Mouse (Mus musculus): ENCODE measurements around the gene Ramp1. TPM values are rescaled to one million over a fixed set of nuclear protein-coding genes. Genes with fewer than 3 reads are reported as not detected.

The Ramp1 gene
- polyA plus RNA-seq, 1 experiment, result 288 TPM

DNA sequence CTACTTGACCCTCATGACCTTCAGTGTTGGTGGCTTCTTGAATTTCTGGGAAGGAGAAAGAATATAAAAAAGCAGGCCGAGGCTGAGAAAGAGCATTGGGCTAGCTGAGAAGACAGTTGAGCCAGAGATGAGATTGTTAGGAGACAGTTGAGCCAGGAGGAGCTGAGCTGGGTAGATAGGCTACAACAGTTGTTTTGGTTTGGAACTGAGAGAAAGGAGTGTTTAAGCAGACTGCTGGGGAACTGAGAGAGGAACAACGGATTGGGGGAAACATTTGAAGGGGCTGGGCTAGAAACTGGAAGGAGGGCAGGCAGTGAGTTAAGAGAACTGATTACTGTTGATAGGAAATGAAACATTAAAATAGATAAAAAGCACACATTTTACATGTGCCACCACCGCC lies 3.6 kb upstream of the Ramp1 start:
- no peak for TF ChIP-seq CTCF (IDR thresholded peaks at IDR 0.05; ENCODE audit: borderline replicate concordance, control insufficient read depth, extremely low read depth, insufficient read depth, low read length, poor library complexity)
- Histone ChIP-seq H3K36me3 (ENCODE audit: control insufficient read depth, insufficient read depth, low read length) (no peaks in the 10 kb centered on the region), H3K4me1 (replicated peaks; ENCODE audit: control insufficient read depth, insufficient read depth, low read length) (peaks cover 9% of the 10 kb centered on the region), H3K27ac (ENCODE audit: control insufficient read depth, insufficient read depth, low read length) (no peak overlapping the region), H3K4me3 (ENCODE audit: control insufficient read depth, insufficient read depth, low read length) (no peak overlapping the region), H3K27me3 (ENCODE audit: control insufficient read depth, insufficient read depth, low read length) (no peaks in the 10 kb centered on the region)
- no peak for DNase-seq
- WGBS, result 77% methylated on average over 3 of the region's 3 CpGs

DNA sequence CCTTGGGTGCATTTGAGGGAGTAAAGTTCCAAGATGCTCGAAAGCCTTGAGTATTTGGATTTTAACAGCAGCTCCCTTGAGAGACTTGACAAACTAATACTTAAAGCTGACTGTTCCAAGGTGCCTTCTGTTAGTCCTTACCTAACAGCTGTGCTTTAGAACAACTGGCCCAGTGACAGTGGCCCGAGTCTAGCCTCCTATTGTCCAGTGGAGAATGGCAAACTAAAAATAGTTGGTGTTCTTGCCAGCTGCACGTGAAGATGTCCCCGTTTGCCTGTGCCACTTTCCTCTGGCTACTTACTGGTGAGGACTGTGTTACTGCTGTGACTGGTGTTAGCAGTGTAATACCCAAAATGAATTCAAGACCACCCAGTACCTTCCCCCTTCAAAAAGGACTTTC lies 2.8 kb upstream of the Ramp1 start:
- H3K27me3 ChIP-seq (ENCODE audit: control insufficient read depth, insufficient read depth, low read length), result no peaks in the 10 kb centered on the region
- H3K4me3 ChIP-seq (ENCODE audit: control insufficient read depth, insufficient read depth, low read length), result no peak overlapping the region
- peaks cover 9% of the 10 kb centered on the region for H3K4me1 ChIP-seq (replicated peaks; ENCODE audit: control insufficient read depth, insufficient read depth, low read length)
- TF ChIP-seq CTCF (IDR thresholded peaks at IDR 0.05; ENCODE audit: borderline replicate concordance, control insufficient read depth, extremely low read depth, insufficient read depth, low read length, poor library complexity) (no peak), POLR2A (IDR thresholded peaks at IDR 0.05; ENCODE audit: control insufficient read depth, extremely low read depth, insufficient read depth, low read length, poor library complexity) (no peak)
- no peak overlapping the region for H3K27ac ChIP-seq (ENCODE audit: control insufficient read depth, insufficient read depth, low read length)
- H3K36me3 ChIP-seq (ENCODE audit: control insufficient read depth, insufficient read depth, low read length), result no peaks in the 10 kb centered on the region
- DNase-seq, result no peak
- 92% methylated on average over 4 of the region's 4 CpGs for WGBS

DNA sequence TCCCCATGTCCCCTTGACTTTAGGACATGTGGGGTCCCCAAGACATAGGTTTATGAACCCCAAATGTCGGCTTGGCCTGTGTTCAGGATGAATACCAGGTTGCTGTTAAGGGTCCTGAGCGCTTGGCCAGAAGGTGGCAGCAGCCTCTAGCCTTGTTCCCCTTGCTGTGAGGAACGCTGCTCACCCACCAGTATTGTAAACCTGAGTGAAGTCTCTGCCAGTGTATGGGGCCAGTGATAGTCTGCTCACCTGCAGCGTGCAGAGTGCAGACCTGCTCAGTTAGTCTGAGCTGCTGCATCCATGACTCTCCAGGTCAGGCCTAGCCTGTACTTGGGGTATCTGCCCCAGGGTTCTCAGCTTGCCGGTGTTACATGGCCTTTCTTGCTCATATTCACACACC lies 536 bp upstream of the Ramp1 start:
- peak; percentile 89; the same call in 1 of the 2 replicates for TF ChIP-seq CTCF (IDR thresholded peaks at IDR 0.05; ENCODE audit: borderline replicate concordance, control insufficient read depth, extremely low read depth, insufficient read depth, low read length, poor library complexity)
- TF ChIP-seq POLR2A (IDR thresholded peaks at IDR 0.05; ENCODE audit: control insufficient read depth, extremely low read depth, insufficient read depth, low read length, poor library complexity), result peak; percentile 30; the same call in 1 of the 2 replicates
- no peaks in the 10 kb centered on the region for H3K36me3 ChIP-seq (ENCODE audit: control insufficient read depth, insufficient read depth, low read length)
- no peaks in the 10 kb centered on the region for H3K27me3 ChIP-seq (ENCODE audit: control insufficient read depth, insufficient read depth, low read length)
- WGBS, result 7% methylated on average over 5 of the region's 5 CpGs
- DNase-seq, result peak; percentile 90
- H3K27ac ChIP-seq (ENCODE audit: control insufficient read depth, insufficient read depth, low read length), result peak overlapping the region; percentile 62
- peaks cover 21% of the 10 kb centered on the region for H3K4me1 ChIP-seq (replicated peaks; ENCODE audit: control insufficient read depth, insufficient read depth, low read length)
- H3K4me3 ChIP-seq (ENCODE audit: control insufficient read depth, insufficient read depth, low read length), result peak overlapping the region; percentile 99

DNA sequence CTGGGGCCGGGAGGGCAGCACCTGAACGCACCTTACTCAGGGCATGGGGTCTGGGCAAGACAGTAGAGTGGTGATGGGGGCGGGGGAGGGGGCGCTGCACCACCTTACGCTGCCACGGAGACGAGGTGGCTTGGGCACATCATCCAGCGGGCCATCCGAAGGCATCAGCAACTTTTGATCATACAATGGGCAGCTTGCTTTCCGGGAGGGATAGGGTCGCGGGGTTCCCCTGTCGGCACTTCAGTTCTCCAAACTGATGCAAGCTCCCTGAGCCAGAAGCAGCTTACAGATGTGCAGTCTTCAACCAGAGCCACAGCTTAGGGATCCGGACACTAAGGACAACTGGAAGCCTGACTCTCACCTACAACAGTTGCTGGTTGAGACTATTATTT lies 548 bp downstream of the Ramp1 start:
- peak overlapping the region; percentile 99 for H3K4me3 ChIP-seq (ENCODE audit: control insufficient read depth, insufficient read depth, low read length)
- no peak for DNase-seq
- H3K27ac ChIP-seq (ENCODE audit: control insufficient read depth, insufficient read depth, low read length), result peak overlapping the region; percentile 100
- H3K4me1 ChIP-seq (replicated peaks; ENCODE audit: control insufficient read depth, insufficient read depth, low read length), result peaks cover 27% of the 10 kb centered on the region
- no peaks in the 10 kb centered on the region for H3K27me3 ChIP-seq (ENCODE audit: control insufficient read depth, insufficient read depth, low read length)
- H3K36me3 ChIP-seq (ENCODE audit: control insufficient read depth, insufficient read depth, low read length), result no peaks in the 10 kb centered on the region
- no peak for TF ChIP-seq POLR2A (IDR thresholded peaks at IDR 0.05; ENCODE audit: control insufficient read depth, extremely low read depth, insufficient read depth, low read length, poor library complexity)
- TF ChIP-seq CTCF (IDR thresholded peaks at IDR 0.05; ENCODE audit: borderline replicate concordance, control insufficient read depth, extremely low read depth, insufficient read depth, low read length, poor library complexity), result no peak
- WGBS, result under 1% methylated on average over 14 of the region's 14 CpGs

DNA sequence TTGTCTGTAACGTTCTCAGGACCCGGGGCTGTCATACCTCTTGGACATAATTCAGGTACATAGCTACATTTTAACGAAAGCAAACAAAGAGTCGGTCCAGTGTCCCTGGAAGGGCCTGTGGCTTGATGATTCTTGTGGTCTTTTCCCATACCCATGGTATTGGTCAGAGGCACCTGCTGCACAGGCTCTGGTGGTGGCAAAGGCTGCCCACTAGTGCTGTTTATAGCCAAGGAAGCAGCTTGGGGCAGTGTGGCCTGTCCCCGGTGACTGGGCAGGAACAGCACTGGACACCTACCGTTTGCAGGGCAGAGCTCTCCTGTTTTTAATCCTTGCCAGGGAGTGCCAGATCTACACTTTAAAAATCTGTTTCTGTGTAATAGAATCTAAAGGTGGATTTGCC lies 1.1 kb downstream of the Ramp1 start:
- peak; percentile 24 for DNase-seq
- WGBS, result 6% methylated on average over 6 of the region's 6 CpGs
- Histone ChIP-seq H3K27me3 (ENCODE audit: control insufficient read depth, insufficient read depth, low read length) (no peaks in the 10 kb centered on the region), H3K4me1 (replicated peaks; ENCODE audit: control insufficient read depth, insufficient read depth, low read length) (peaks cover 33% of the 10 kb centered on the region), H3K27ac (ENCODE audit: control insufficient read depth, insufficient read depth, low read length) (peak overlapping the region; percentile 100), H3K4me3 (ENCODE audit: control insufficient read depth, insufficient read depth, low read length) (peak overlapping the region; percentile 99), H3K36me3 (ENCODE audit: control insufficient read depth, insufficient read depth, low read length) (no peaks in the 10 kb centered on the region)
- TF ChIP-seq POLR2A (IDR thresholded peaks at IDR 0.05; ENCODE audit: control insufficient read depth, extremely low read depth, insufficient read depth, low read length, poor library complexity), result no peak
- TF ChIP-seq CTCF (IDR thresholded peaks at IDR 0.05; ENCODE audit: borderline replicate concordance, control insufficient read depth, extremely low read depth, insufficient read depth, low read length, poor library complexity), result no peak

DNA sequence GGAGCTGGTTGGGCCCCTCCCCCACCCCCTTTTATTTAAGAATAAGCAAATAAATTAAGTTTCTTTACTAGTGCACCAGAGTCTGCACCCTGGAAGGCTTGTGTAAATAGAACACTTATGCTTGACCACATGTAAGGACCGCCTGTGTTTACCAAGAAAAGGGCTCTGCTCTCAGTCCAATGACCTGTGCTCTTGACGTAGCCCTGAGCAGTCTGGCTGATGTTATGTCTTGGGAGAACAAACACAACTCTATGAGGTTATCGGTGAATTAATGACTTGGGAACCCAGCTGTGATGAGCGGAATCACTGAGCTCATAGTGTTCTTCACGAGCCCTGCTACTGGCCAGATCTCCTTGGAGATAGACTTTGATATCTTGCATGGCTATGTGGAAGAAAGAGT lies 1.6 kb downstream of the Ramp1 start:
- TF ChIP-seq CTCF (IDR thresholded peaks at IDR 0.05; ENCODE audit: borderline replicate concordance, control insufficient read depth, extremely low read depth, insufficient read depth, low read length, poor library complexity) (no peak), POLR2A (IDR thresholded peaks at IDR 0.05; ENCODE audit: control insufficient read depth, extremely low read depth, insufficient read depth, low read length, poor library complexity) (no peak)
- Histone ChIP-seq H3K27ac (ENCODE audit: control insufficient read depth, insufficient read depth, low read length) (peak overlapping the region; percentile 100), H3K4me3 (ENCODE audit: control insufficient read depth, insufficient read depth, low read length) (peak overlapping the region; percentile 31), H3K4me1 (replicated peaks; ENCODE audit: control insufficient read depth, insufficient read depth, low read length) (peaks cover 37% of the 10 kb centered on the region), H3K36me3 (ENCODE audit: control insufficient read depth, insufficient read depth, low read length) (peaks cover 4% of the 10 kb centered on the region), H3K27me3 (ENCODE audit: control insufficient read depth, insufficient read depth, low read length) (no peaks in the 10 kb centered on the region)
- peak; percentile 22 for DNase-seq
- 3% methylated on average over 5 of the region's 5 CpGs for WGBS

DNA sequence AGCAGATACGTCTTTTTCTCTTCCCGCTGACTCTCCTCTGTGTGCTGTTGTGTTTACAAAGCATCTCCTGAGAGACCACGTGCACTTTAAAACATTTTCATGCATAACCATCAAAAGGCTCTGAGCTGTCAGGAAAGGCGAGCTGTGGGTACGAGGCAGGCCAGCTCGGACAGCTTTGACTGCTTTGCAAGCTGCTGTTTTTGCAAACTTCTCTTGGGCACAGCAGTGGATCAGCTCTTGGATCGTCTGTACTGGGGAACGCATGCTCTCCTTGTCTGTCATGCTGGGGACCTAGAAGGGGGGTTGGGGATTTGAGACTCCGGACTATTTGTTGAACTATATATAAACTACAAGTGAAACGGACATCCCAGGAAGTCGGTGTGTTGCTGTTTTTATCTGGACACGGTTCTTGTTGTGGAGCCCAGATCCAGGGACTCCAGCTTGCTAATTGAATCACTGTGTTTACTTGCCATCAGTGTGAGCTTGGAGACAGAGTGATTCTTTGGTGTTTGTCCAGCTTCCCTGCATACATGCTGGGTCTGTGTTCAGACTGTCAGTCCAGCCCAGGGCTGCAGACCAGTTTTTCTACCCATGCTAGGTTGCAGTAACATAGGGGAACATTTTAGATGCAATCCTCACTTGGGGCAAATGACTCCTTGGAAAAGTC lies 2.3 kb downstream of the Ramp1 start:
- H3K4me1 ChIP-seq (replicated peaks; ENCODE audit: control insufficient read depth, insufficient read depth, low read length), result peaks cover 43% of the 10 kb centered on the region
- TF ChIP-seq CTCF (IDR thresholded peaks at IDR 0.05; ENCODE audit: borderline replicate concordance, control insufficient read depth, extremely low read depth, insufficient read depth, low read length, poor library complexity) (no peak), POLR2A (IDR thresholded peaks at IDR 0.05; ENCODE audit: control insufficient read depth, extremely low read depth, insufficient read depth, low read length, poor library complexity) (no peak)
- WGBS, result 5% methylated on average over 12 of the region's 12 CpGs
- peak; percentile 22 for DNase-seq
- H3K27ac ChIP-seq (ENCODE audit: control insufficient read depth, insufficient read depth, low read length), result peak overlapping the region; percentile 100
- H3K36me3 ChIP-seq (ENCODE audit: control insufficient read depth, insufficient read depth, low read length), result peaks cover 7% of the 10 kb centered on the region
- H3K4me3 ChIP-seq (ENCODE audit: control insufficient read depth, insufficient read depth, low read length), result peak overlapping the region; percentile 90
- no peaks in the 10 kb centered on the region for H3K27me3 ChIP-seq (ENCODE audit: control insufficient read depth, insufficient read depth, low read length)

All from thymus, adult 2 months (tissue).